Mouse (Mus musculus): ENCODE measurements around the gene Arih2.

DNA sequence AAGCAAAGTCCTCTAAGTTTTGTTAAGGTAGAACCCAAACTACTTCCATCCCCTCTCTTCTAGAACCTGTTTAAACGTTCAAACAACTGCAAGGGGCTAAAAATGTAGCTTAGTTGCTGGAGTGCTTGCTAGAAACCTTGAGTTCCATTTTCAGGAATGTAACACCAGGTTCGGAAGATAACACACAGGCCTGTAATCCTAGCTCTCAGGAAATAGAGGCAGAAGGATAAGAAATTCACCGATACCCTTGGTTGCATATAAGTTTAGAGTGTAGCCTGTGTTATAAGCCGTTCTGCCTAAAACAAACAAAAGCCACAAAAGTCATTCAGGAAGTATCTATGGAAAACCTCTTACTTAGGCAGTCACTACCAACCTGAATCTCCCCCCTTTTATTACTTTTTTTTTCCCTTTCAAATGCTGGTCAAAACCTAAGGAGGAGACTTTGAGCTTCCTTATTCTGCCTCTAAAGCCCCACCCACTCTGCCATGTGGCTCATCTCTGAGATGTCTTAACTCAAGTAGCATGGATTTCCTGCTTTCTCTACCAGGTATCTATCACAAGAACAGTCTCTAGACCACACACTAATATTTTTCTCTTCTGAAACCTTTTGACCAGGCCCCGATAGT, 17.4 kb downstream of the Arih2 start:
- TF ChIP-seq POLR2A (IDR thresholded peaks at IDR 0.05; ENCODE audit: insufficient read length, low read depth) (no peak), TCF12 (IDR thresholded peaks at IDR 0.05; ENCODE audit: insufficient read depth, poor library complexity, severe bottlenecking) (no peak), E2F4 (IDR thresholded peaks at IDR 0.05; ENCODE audit: insufficient read depth) (no peak)

Measured in myocyte (in vitro differentiated cells).